Mouse (Mus musculus) urinary bladder, postnatal 25 days (tissue): Measurements from ENCODE around the gene Gart.

Experiments
- DNase-seq: peaks from one replicate; pipeline ENCODE4 v3.0.0; 2022; ENCODE audit warnings: low spot score

The Gart gene

GRCm38 (mm10) chr16:91646681-91647419 lies at the start of gene Gart:
Gart (minus strand) TSS chr16:91646952.
- DNase-seq = peak; percentile 90

GRCm38 (mm10) chr16:91695108-91695755 lies 48.5 kb upstream of the Gart start:
- DNase-seq = no peak

GRCm38 (mm10) chr16:91694455-91695084 lies 47.8 kb upstream of the Gart start:
- peak; percentile 69 for DNase-seq

GRCm38 (mm10) chr16:91689791-91690190 lies 43.0 kb upstream of the Gart start:
- no peak for DNase-seq

- peak; percentile 96 for DNase-seq
These were observed 42.0 kb upstream of the Gart start, which contains the start of gene Donson for GRCm38 (mm10) chr16:91688619-91689334. Donson (minus strand) TSS chr16:91688770.

- no peak for DNase-seq
These were observed 41.4 kb upstream of the Gart start for GRCm38 (mm10) chr16:91688023-91688618.

GRCm38 (mm10) chr16:91686369-91686768 lies 39.6 kb upstream of the Gart start:
- DNase-seq = no peak

GRCm38 (mm10) chr16:91685526-91685925 lies 38.8 kb upstream of the Gart start:
- DNase-seq = no peak

GRCm38 (mm10) chr16:91680656-91681055 lies 33.9 kb upstream of the Gart start:
- DNase-seq = no peak

- DNase-seq = no peak
These were observed 31.6 kb upstream of the Gart start for GRCm38 (mm10) chr16:91678147-91678911.

- DNase-seq = no peak
These were observed 27.7 kb upstream of the Gart start for GRCm38 (mm10) chr16:91674500-91674899.

- no peak for DNase-seq
These were observed 17.0 kb upstream of the Gart start for GRCm38 (mm10) chr16:91663795-91664194.

- no peak for DNase-seq
These were observed 15.6 kb upstream of the Gart start for GRCm38 (mm10) chr16:91662336-91662735.

- DNase-seq = no peak
These were observed 14.6 kb upstream of the Gart start for GRCm38 (mm10) chr16:91661397-91661796.

GRCm38 (mm10) chr16:91659798-91660197 lies 13.0 kb upstream of the Gart start:
- no peak for DNase-seq

- no peak for DNase-seq
These were observed 11.7 kb upstream of the Gart start for GRCm38 (mm10) chr16:91658471-91658870.

- no peak for DNase-seq
These were observed 10.5 kb upstream of the Gart start for GRCm38 (mm10) chr16:91657285-91657684.

GRCm38 (mm10) chr16:91655285-91655684 lies 8.5 kb upstream of the Gart start:
- DNase-seq = no peak

- DNase-seq = no peak
These were observed 5.4 kb upstream of the Gart start for GRCm38 (mm10) chr16:91652191-91652590.

- DNase-seq = no peak
These were observed 3.0 kb upstream of the Gart start for GRCm38 (mm10) chr16:91649781-91650180.

- DNase-seq = no peak
These were observed 2.5 kb upstream of the Gart start for GRCm38 (mm10) chr16:91649246-91649645.
